8 mouse cellular contexts compared by ENCODE assay signal in the genomic region with DNA sequence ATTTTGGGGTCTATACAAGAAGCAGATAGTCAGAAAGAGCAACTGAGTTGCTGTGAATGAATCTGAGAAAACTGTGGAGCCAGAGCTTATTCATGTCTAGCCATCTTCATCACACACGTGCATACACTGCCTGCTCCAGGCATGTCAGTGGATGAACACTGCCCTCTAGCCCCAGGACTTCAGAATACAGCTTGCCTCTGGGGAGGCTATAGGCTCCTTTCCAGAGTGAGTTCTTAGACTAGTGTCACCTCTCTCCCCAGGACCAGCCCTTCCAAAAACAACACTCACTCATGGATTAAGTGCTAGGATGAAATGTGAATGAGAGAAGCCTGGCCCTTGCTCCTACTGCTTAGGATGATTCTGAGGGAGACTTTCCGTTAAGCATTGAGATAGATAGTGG.
DNase-seq lines count a peak whose midpoint lies in the region; ATAC-seq and TF ChIP-seq lines count a peak whose summit lies in the region.

No protein-coding gene starts in this region.

- WGBS in hindbrain, embryonic 13.5 days, result 38% methylated on average over 2 of the region's 2 CpGs

- POLR2A ChIA-PET in Patski (lab: Charles Lee), result no interaction called here

- no peak overlapping the region for H3K4me2 ChIP-seq in hindbrain, embryonic 13.5 days

- no peaks in the 10 kb centered on the region for H3K4me1 ChIP-seq in hindbrain, embryonic 13.5 days (replicated peaks)

- no peak overlapping the region for H3K4me3 ChIP-seq in hindbrain, embryonic 13.5 days

- no peak for DNase-seq in Patski (ENCODE audit: low read depth, low spot score)
- DNase-seq in cerebellum, postnatal 10 days, result peak; percentile 86 to 87
- peak; percentile 53 to 71 for DNase-seq in frontal cortex, postnatal 14 days (ENCODE audit: low spot score in 2 of 2)
- DNase-seq in layer of hippocampus, postnatal 14 days (ENCODE audit: low spot score in 2 of 2), result peak; percentile 64 to 79
- DNase-seq in lung, postnatal 10 days, result peak; percentile 87
- DNase-seq in right cerebral cortex, adult 2 months (ENCODE audit: low spot score in 2 of 2), result peak; percentile 84 to 85
- DNase-seq in urinary bladder, postnatal 36 days (ENCODE audit: low spot score in 2 of 2), result peak; percentile 45 to 60

- CTCF ChIA-PET in Patski (lab: Charles Lee), result interaction anchor here (1.0 to 1.8 kb wide), 13 partner anchors 9 to 199 kb away, joined by 3 to 7 read pairs (median 4); a partner anchor contains a TSS

- peaks cover 37% of the 10 kb centered on the region for H3K36me3 ChIP-seq in hindbrain, embryonic 13.5 days

- peak; percentile 83 for ATAC-seq in Patski
- peak; percentile 84 for ATAC-seq in hindbrain, embryonic 13.5 days (ENCODE audit: low FRiP score)

- H3K9ac ChIP-seq in hindbrain, embryonic 13.5 days, result no peak overlapping the region

- H3K27me3 ChIP-seq in Patski, result no peaks in the 10 kb centered on the region
- H3K27me3 ChIP-seq in hindbrain, embryonic 13.5 days, result no peaks in the 10 kb centered on the region

- in situ Hi-C loops in Patski (cut with MboI; ENCODE audit: low pct_unique_long_range_greater_than_20kb), result no loop called here

- peak; percentile 94 for TF ChIP-seq CTCF in Patski (IDR thresholded peaks at IDR 0.05)

- H3K27ac ChIP-seq in hindbrain, embryonic 13.5 days, result no peak overlapping the region

- no peaks in the 10 kb centered on the region for H3K9me3 ChIP-seq in hindbrain, embryonic 13.5 days
